Mouse (Mus musculus) forebrain, embryonic 10.5 days (tissue): Measurements from ENCODE around the gene Gimd1. TPM values are rescaled to one million over a fixed set of nuclear protein-coding genes. Genes with fewer than 3 reads are reported as not detected.

Experiments used
- DNase-seq: peaks from one replicate; pipeline ENCODE4 v3.0.0-alpha.2; 2017; ENCODE audit warnings: low spot score; ENCODE audit errors: extremely low spot score
- H3K27ac ChIP-seq: fragments of 300-500 bp; sonication (generic); 2 replicates; pipeline ENCODE4 v1.5.1; 2016; ENCODE audit warnings: mild to moderate bottlenecking
- H3K27me3 ChIP-seq: fragments of 300-500 bp; sonication (generic); 2 replicates; pipeline ENCODE4 v1.6.1; 2016; ENCODE audit warnings: mild to moderate bottlenecking; ENCODE audit not compliant: poor library complexity, severe bottlenecking
- H3K36me3 ChIP-seq: fragments of 300-500 bp; sonication (generic); replicated peaks from 2 replicates; pipeline ENCODE4 v1.6.1; 2016; ENCODE audit warnings: mild to moderate bottlenecking, moderate library complexity
- H3K4me1 ChIP-seq: fragments of 300-500 bp; sonication (generic); 2 replicates; pipeline ENCODE4 v1.6.1; 2016
- H3K4me3 ChIP-seq: fragments of 300-500 bp; sonication (generic); 2 replicates; pipeline ENCODE4 v1.5.1; 2016; ENCODE audit warnings: mild to moderate bottlenecking, moderate library complexity
- H3K9me3 ChIP-seq: fragments of 300-500 bp; sonication (generic); 2 replicates; pipeline ENCODE4 v1.6.1; 2016; ENCODE audit warnings: mild to moderate bottlenecking, moderate library complexity
- WGBS: fragments of 180-500 bp; shearing (Covaris S2); methylation state at CpG from one replicate; pipeline ENCODE4 v1.1.7; 2016; 5-methylcytosine and 5-hydroxymethylcytosine counted together
- polyA plus RNA-seq: library from polyadenylated mRNA; unstranded; fragments of >200 nt; fragmentation: Nextera tagmentation; extraction: Ambion mirVana; gene quantifications from 2 replicates; pipeline ENCODE4 v1.2.1, GENCODE M21; 2016

The Gimd1 gene
- not detected in 2 replicates for polyA plus RNA-seq

DNA sequence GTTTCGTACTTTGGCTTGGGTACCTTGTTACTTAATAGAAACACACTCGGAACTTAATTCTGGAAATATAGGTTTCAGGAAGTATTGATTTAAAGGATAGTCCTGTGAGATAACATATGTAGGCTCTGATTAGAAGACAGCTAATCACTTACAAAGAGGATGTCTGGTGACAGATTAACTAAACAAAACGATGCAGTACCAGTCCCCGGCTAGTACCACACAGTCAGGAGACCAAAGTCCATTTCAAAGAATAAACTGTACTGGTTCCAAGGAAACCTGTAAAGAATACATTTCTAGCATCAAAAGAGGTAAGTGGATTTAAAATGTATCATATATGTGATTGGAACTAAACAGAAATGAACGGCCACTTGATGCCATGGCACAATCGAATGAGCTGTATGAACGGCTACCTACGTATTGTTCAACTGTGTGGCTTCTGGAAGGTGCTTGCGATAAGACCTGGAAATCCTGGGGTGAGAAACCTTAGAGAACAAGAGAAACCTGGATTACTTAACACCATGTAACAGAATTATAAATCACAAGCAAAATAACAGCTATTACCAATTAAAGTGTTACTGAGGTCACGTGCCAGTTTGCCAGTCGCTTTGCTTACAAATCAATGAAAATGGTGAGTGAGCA lies at the start of gene Gimd1:
Gimd1 (plus strand) TSS at position 220 of the 639 bp plus-strand sequence.
- DNase-seq: no peak
- Histone ChIP-seq H3K27ac (no peak within 1 kb of the TSS), H3K27me3 (no peaks in the 10 kb centered on the region), H3K9me3 (no peaks in the 10 kb centered on the region), H3K4me1 (no peaks in the 10 kb centered on the region), H3K36me3 (no peaks in the 10 kb centered on the region), H3K4me3 (no peak within 1 kb of the TSS)
- WGBS: 92% methylated on average over 11 of the region's 11 CpGs

DNA sequence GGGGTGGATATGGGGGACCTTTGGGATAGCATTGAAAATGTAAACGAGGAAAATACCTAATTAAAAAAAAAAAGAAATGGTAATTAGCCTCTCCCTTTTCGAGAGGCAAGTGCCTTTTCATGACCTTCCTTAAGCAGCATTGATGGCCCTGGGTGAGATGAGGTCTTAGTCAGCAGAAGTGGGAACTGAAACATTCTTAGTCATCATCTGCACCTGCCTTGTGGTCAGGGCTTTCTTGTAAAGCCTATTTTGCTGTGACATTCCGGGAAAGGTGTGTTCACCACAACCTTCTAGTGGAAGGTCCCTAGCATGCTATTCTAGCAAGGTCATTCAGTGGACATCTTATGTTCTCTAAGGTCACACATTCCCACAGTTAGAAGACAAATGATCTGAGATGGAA lies 48.4 kb upstream of the Gimd1 start:
- H3K27ac ChIP-seq: no peak overlapping the region
- H3K36me3 ChIP-seq: no peaks in the 10 kb centered on the region
- H3K4me1 ChIP-seq: no peaks in the 10 kb centered on the region
- DNase-seq: no peak
- no peaks in the 10 kb centered on the region for H3K27me3 ChIP-seq
- no peak overlapping the region for H3K4me3 ChIP-seq
- 84% methylated on average over 3 of the region's 3 CpGs for WGBS
- H3K9me3 ChIP-seq: no peaks in the 10 kb centered on the region

DNA sequence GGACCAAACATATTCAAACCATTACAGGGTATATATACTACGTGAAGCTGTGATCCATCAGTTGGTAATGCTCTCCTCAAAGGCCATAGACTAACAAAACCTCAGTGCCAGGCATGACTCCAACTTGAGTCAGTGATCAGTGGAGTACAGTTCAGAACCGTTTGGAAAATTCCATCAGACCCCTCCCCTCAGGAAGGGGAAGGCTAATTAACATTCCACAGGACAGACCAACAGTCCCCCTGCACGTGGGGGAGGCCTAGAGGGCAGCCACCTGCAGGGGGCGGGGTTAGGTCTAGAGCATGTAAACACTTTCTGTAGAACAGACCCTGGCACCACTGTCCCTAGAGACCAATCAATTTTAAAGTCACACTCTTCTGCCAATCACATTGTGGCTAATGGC lies 47.3 kb upstream of the Gimd1 start:
- H3K27me3 ChIP-seq: no peaks in the 10 kb centered on the region
- no peak overlapping the region for H3K4me3 ChIP-seq
- H3K27ac ChIP-seq: no peak overlapping the region
- H3K36me3 ChIP-seq: no peaks in the 10 kb centered on the region
- no peaks in the 10 kb centered on the region for H3K4me1 ChIP-seq
- 55% methylated on average over 4 of the region's 4 CpGs for WGBS
- DNase-seq: no peak
- no peaks in the 10 kb centered on the region for H3K9me3 ChIP-seq

DNA sequence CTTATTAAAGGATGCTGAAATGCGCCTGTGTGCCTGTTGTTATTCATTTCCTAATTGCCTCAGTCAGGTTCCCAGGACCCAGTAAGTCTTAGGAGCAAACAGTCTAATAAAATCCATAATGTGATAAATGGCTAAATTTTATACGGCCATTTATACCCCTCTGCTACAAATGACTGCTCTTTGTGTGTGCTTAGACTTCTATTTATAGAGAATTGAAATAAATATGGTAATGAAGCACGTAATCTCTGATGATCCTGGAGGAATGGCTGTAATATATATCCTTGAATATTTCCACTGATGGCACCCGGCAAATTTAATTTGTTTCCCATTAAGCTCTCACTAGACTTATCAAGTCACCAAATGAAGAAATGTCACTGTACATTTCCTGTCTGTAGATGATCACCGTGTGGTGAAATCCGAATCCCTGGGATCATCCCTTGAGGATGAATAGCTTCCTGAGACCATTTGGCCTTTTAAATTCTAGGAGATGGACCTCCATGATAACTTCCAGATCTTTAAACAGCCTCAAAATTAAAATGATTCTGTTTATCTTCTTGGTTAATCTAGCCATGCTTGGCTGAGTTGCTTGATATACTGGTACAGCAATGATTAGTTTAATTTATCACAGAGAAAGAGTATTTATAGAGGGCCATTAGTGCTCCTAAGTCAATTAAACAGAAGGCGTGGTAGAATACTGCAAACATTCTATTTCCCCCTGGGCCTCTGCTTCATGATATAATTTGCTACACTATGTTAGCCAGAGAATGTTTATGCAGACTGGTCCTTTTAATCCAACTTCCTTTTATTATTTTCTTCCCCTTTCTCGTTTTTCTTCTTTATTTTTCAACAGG lies 44.3 kb upstream of the Gimd1 start:
- Histone ChIP-seq H3K27ac (no peak overlapping the region), H3K4me1 (no peaks in the 10 kb centered on the region), H3K36me3 (no peaks in the 10 kb centered on the region), H3K4me3 (no peak overlapping the region), H3K27me3 (no peaks in the 10 kb centered on the region), H3K9me3 (no peaks in the 10 kb centered on the region)
- no peak for DNase-seq
- WGBS: 76% methylated on average over 8 of the region's 8 CpGs

DNA sequence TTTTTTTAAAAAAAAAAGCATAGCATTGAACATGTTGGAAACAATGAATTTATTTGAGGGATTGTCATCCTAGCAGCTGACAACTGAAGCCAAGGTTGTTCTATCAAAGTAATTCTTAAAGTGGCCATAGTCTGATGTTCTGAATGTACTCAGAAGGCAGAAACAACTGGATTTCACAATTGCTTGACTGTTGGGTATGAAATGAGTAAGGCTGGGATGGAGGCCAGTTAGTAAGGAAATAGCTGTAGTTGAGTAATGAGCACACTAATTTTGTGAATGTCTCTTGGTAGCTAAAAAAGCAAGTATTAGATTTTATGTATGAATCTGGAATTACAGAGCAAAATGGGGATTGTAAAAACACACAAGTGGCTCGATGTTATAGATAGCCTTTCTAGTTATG lies 41.5 kb upstream of the Gimd1 start:
- H3K4me1 ChIP-seq: no peaks in the 10 kb centered on the region
- H3K27me3 ChIP-seq: no peaks in the 10 kb centered on the region
- H3K9me3 ChIP-seq: no peaks in the 10 kb centered on the region
- H3K4me3 ChIP-seq: no peak overlapping the region
- DNase-seq: no peak
- no peaks in the 10 kb centered on the region for H3K36me3 ChIP-seq
- WGBS: 87% methylated on average over 1 of the region's 1 CpGs
- no peak overlapping the region for H3K27ac ChIP-seq

DNA sequence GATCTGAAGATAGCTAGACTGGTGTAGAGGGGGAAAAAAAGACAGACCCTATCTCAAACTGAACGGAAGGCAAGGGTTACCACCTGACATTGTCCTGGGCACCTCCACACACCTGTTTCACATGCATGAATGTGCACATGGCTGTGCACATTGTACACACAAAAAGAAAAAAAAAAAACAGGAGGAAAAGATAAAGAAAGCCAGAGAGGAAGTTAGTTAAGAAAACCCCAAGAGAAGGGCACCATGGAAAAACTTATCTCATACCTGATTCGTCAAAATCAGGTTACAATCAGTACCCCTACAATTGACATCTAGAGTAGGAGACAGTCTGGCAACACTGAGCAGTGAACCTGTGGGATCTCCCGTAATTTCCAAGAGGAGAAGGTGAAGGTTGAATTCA lies 39.6 kb upstream of the Gimd1 start:
- Histone ChIP-seq H3K36me3 (no peaks in the 10 kb centered on the region), H3K27me3 (no peaks in the 10 kb centered on the region), H3K4me3 (no peak overlapping the region), H3K4me1 (no peaks in the 10 kb centered on the region), H3K9me3 (no peaks in the 10 kb centered on the region), H3K27ac (no peak overlapping the region)
- DNase-seq: no peak
- WGBS: 85% methylated on average over 3 of the region's 3 CpGs

DNA sequence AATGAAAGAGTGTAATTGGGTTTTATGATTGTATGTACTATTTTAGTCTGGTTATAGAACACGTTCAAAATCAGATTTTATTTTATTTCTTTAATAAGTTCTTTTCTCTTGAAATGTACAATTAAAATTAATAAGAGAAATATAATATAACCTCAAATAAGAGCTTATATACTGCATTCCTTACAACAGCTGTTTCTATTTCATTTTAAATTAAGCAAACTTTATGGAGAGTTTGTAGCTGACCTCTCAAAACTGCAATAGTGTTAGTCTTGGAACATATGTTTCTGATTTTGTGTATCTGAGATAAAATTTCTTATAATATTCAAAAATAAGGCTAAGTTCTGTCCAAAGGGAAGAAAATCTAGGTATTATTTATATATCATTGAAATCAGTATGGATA lies 39.0 kb upstream of the Gimd1 start:
- Histone ChIP-seq H3K4me3 (no peak overlapping the region), H3K27me3 (no peaks in the 10 kb centered on the region), H3K9me3 (no peaks in the 10 kb centered on the region), H3K36me3 (no peaks in the 10 kb centered on the region), H3K27ac (no peak overlapping the region), H3K4me1 (no peaks in the 10 kb centered on the region)
- no peak for DNase-seq
- 80% methylated on average over 1 of the region's 1 CpGs for WGBS

DNA sequence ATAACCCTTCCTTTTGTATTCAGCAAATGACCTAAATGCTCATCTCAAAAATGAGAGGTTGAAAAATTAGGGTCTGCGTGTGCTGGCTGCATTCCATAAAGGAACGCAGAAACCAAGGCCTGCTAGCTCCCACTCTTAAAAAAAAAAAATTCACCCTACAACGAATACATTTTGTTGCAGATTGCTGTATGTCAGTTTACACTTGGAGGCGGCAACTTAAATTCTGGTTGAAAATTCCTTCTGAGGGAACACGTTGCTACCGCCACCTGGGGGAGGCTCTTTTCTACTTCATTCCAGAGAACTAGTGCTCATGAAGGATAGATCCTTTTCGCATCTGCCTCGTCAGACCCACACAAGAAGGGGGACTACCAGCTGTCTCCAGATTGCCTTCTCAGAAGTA lies 879 bp upstream of the Gimd1 start:
- H3K27ac ChIP-seq: no peak overlapping the region
- H3K4me3 ChIP-seq: no peak overlapping the region
- H3K27me3 ChIP-seq: no peaks in the 10 kb centered on the region
- DNase-seq: no peak
- no peaks in the 10 kb centered on the region for H3K9me3 ChIP-seq
- 59% methylated on average over 8 of the region's 8 CpGs for WGBS
- no peaks in the 10 kb centered on the region for H3K4me1 ChIP-seq
- H3K36me3 ChIP-seq: no peaks in the 10 kb centered on the region

DNA sequence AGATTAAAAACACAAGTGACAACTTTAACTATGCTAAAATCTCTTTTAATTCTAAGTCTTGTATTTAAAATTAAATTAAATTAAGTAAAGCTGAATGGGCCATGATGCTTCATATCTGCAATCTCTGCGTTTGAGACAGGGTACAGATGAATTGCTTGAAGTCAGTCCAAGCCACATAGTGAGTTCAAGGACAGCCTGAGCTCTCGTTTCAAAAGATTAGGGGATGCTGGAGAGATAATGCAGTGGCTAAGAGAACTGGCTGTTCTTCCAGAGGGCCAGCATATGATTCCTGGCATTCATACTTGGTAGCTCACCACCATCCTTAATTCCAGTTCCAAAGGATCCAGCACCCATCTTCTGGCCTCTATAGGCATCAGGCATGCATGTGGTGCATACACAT lies 3.6 kb downstream of the Gimd1 start:
- no peaks in the 10 kb centered on the region for H3K36me3 ChIP-seq
- no peak overlapping the region for H3K4me3 ChIP-seq
- H3K9me3 ChIP-seq: no peaks in the 10 kb centered on the region
- H3K27me3 ChIP-seq: no peaks in the 10 kb centered on the region
- no peaks in the 10 kb centered on the region for H3K4me1 ChIP-seq
- WGBS: 71% methylated on average over 2 of the region's 2 CpGs
- H3K27ac ChIP-seq: no peak overlapping the region
- DNase-seq: no peak

DNA sequence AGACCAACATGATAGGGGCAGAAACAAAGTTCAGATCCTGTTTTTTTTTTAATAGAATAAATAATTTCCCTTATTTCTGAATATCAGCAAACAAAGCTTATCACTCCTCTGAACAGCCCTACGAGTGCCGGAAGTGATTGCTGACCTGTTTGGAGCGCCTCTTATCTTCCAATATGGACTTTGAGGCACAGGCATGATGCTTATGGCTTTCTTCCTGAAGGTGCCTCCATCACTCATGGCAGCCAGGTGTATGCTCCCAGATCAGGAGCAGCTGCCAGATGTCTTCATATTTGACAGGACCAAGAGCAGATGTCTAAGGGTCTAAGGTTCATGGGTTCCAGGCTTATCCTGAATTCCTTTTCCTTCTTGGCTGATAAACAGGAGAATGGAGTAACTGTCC lies 7.5 kb downstream of the Gimd1 start:
- Histone ChIP-seq H3K36me3 (no peaks in the 10 kb centered on the region), H3K9me3 (no peaks in the 10 kb centered on the region), H3K4me1 (no peaks in the 10 kb centered on the region), H3K4me3 (no peak overlapping the region), H3K27me3 (no peaks in the 10 kb centered on the region), H3K27ac (no peak overlapping the region)
- DNase-seq: no peak
- WGBS: 96% methylated on average over 3 of the region's 3 CpGs

DNA sequence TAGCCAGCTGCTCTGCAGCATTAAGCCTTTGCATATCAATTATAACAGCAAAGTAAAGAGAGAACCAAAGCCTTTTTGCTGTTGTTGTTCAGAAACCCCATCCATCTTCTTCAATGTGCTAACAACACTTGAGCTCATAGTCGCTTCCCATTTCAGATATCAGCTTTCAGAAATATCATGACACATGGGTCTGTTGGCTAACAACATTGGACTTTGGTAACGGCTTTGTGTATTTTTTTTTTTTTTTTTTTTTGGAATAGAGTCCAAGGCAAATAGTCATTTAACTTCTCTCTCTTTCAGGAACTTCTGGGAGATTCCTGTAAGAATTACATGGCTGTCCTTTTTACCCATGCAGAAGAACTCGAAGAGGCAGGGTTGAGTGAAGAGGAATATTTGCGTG lies 14.5 kb downstream of the Gimd1 start:
- 89% methylated on average over 4 of the region's 4 CpGs for WGBS
- Histone ChIP-seq H3K27me3 (no peaks in the 10 kb centered on the region), H3K9me3 (no peaks in the 10 kb centered on the region), H3K27ac (no peak overlapping the region), H3K4me1 (no peaks in the 10 kb centered on the region), H3K4me3 (no peak overlapping the region), H3K36me3 (no peaks in the 10 kb centered on the region)
- DNase-seq: no peak

DNA sequence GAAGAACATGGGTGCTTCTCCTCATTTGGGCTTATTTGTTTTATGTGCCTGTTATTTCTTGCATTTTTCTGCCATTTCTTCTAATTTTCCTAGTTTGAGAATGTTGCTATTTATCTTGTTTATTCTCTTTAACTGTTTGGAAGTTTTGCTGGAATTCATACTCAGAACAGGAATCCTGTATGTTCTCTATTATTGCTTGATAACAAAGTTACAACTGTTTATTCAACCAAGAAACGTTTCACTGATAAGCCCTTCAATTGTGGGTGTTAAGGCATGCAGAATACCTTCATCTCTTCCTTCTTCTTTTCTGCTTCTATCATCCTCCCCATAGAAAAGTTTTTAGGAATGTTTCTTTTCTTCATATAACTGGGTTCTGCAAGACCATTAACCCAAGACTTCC lies 17.2 kb downstream of the Gimd1 start:
- H3K4me3 ChIP-seq: no peak overlapping the region
- no peak overlapping the region for H3K27ac ChIP-seq
- no peaks in the 10 kb centered on the region for H3K27me3 ChIP-seq
- H3K36me3 ChIP-seq: no peaks in the 10 kb centered on the region
- DNase-seq: no peak
- no peaks in the 10 kb centered on the region for H3K9me3 ChIP-seq
- WGBS: 60% methylated on average over 1 of the region's 1 CpGs
- H3K4me1 ChIP-seq: no peaks in the 10 kb centered on the region

DNA sequence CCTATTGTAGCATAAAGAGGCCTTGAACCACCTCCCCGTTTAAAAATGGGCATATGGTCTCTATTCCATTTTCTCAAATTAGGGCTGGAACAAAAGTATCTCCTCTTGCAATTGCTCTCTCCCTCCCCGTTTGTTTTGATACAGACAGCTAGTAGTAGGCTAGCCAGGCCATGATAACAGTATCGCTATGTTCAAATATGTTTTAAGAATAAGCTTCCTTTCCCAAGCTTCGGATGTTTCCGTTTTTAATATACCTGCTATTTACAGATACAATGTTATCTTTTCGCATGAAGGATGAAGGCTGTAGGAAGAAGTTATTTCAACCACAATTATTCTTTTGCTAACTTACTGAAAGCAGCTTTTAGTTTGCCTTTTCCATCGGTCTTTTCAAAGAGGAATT lies 19.7 kb downstream of the Gimd1 start:
- WGBS: 91% methylated on average over 7 of the region's 7 CpGs
- DNase-seq: no peak
- no peaks in the 10 kb centered on the region for H3K36me3 ChIP-seq
- H3K27ac ChIP-seq: no peak overlapping the region
- H3K4me1 ChIP-seq: no peaks in the 10 kb centered on the region
- no peaks in the 10 kb centered on the region for H3K9me3 ChIP-seq
- no peak overlapping the region for H3K4me3 ChIP-seq
- H3K27me3 ChIP-seq: no peaks in the 10 kb centered on the region
